Mouse (Mus musculus) embryo, embryonic 11 days (tissue): Measurements from ENCODE around the gene Gpatch4.

ENCODE experiments used
- DNase-seq: peaks from one replicate; pipeline ENCODE4 v3.0.0-alpha.2; 2015

Gene Gpatch4

DNA sequence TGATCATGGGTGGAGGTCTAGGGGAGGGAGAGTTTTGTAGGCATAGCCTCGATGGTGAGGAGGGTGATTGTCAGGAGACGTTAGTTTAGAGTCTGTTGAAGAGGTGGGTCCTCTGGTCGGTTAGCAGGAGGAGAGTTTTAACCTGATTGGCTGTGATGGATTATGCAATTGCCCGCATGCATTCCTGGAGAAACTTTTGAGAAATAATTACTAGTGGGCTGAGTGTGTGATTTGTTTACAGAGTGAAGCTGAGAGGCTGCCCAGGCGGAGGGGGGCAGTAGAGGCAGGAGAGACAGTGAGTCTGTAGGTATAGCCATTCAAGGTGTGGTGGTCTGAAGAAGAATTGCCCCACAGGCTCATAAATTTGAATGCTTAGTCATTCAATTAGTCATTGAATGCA lies 9.4 kb upstream of the Gpatch4 start:
- no peak for DNase-seq

DNA sequence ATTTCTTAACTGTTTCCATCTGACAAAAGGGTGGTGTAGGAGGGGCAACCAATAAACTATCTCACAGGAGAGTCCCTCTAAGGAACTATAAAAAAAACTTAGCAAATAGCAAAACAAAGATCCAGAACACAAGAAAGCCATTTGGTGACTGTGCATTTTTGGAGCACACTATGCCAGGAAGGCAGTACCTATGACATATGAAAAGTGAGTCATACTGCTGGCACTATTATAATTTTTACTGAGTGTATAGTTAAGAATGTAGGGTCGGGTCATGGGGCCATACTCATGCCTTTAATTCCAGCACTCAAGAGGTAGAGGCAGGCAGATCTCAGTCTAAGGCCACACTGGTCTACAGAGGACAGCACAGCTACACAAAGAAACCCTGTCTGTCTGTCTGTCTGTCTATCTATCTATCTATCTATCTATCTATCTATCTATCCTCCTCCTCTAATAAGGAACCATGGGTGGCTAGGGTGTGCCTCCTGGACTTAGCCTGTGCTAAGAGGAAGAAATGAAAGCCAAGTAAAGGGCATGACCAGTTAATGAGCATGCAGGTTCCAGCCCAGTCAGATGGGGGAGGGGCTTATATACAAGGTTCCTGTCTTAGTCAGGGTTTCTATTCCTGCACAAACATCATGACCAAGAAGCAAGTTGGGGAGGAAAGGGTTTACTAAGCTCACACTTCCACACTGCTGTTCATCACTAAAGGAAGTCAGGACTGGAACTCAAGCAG lies 7.2 kb upstream of the Gpatch4 start:
- DNase-seq, result no peak

GRCm38 (mm10) chr3:88049532-88049931 lies 6.6 kb downstream of the Gpatch4 start:
- DNase-seq, result no peak

- no peak for DNase-seq
Observed at GRCm38 (mm10) chr3:88057030-88057429, 14.1 kb downstream of the Gpatch4 start.

GRCm38 (mm10) chr3:88057902-88058696 lies 15.2 kb downstream of the Gpatch4 start, which contains the start of gene Naxe:
Naxe (minus strand) TSS chr3:88058495.
- DNase-seq, result peak; percentile 94

DNA sequence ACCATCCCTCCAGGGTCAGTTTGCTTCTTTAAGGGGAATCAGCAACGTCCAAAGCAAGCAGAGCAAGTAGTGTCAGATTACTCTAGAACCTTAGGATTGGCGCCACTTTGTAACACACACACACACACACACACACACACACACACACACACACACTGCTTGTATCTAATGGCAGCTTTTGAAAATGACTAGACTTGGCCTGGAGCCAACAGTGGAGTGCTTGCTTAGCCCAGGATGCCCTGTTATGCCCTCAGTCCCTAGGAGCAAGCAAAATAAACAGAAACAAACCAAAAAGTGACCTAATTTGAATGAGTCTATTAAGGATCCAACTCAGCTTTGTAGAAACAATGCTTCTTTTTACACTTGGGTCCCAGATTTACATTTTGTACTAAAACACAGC lies 25.5 kb downstream of the Gpatch4 start:
- no peak for DNase-seq

GRCm38 (mm10) chr3:88071783-88072182 lies 28.9 kb downstream of the Gpatch4 start:
- DNase-seq, result peak; percentile 80

- DNase-seq, result no peak
Observed at GRCm38 (mm10) chr3:88073631-88074030, 30.7 kb downstream of the Gpatch4 start.

GRCm38 (mm10) chr3:88074351-88074750 lies 31.4 kb downstream of the Gpatch4 start:
- DNase-seq, result no peak

GRCm38 (mm10) chr3:88074766-88075165 lies 31.9 kb downstream of the Gpatch4 start:
- no peak for DNase-seq

- DNase-seq, result no peak
Observed at GRCm38 (mm10) chr3:88077441-88077840, 34.5 kb downstream of the Gpatch4 start.

DNA sequence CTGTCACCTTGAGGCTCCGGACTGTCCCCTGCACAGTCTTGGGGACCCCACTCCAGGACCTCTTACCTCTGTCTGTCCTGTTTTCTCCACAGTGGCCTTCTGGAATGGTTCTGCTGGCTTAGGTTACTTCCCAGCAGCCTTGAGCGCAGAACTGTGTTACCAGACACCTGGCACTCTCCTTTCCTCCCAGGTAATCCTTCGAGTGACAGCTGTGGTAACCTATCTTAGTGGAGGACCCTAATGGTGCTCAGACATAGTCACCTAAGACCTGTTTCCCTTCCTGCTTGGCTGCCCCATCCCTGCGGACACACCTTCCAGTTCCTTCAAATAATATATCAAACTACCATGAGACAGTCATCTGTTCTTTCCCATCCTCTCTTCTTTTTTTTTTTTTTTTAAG lies 35.3 kb downstream of the Gpatch4 start, which contains the start of gene Ttc24:
Gene Ttc24, minus strand, starts transcription at position 101 of the 400 bp plus-strand sequence.
- no peak for DNase-seq

DNA sequence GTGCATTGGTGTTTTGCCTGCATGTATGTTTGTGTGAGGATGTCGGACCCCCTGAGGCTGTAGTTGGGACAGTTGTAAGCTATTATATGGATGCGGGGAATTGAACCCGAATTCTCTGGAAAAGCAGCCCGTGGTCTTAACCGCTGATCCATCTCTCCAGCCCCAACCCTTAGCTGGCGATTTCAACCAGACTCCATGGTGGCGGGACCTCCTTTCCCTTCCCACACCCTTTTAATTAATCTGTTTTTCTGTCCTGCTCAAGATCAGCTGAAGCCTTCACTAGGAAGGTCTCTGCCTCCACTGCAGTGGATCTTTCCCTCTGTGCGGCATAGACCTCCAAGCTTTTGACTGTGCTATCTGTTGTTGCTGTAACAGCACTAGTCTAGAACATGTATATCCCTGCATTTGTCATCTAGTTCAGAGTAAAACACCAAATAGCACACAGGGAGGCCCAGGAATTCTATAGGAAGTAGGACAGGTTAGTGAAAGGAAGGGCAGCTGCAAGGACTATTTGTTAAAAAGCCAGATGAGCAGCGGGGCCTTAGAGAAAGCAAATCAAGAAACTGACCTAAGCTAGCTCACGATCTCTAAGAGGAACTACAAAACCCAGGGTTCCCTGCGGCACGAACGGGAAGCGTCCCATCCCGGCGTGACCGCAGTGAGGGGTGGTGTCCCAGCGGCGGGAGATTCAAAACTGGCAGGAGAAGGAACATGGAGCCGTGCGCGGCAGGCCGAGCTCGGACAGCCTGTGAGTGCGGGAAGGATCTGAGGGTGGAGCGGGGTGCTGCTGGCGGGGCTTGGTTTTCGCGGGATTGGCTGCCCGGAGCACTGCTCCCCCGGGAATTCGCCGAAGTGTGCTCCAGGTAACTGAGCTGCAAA lies 38.7 kb downstream of the Gpatch4 start, which contains the start of gene Iqgap3:
Gene Iqgap3, plus strand, starts transcription at position 627 of the 879 bp plus-strand sequence.
- DNase-seq, result peak; percentile 96

GRCm38 (mm10) chr3:88082224-88082618 lies 39.3 kb downstream of the Gpatch4 start:
- DNase-seq, result peak; percentile 28

DNA sequence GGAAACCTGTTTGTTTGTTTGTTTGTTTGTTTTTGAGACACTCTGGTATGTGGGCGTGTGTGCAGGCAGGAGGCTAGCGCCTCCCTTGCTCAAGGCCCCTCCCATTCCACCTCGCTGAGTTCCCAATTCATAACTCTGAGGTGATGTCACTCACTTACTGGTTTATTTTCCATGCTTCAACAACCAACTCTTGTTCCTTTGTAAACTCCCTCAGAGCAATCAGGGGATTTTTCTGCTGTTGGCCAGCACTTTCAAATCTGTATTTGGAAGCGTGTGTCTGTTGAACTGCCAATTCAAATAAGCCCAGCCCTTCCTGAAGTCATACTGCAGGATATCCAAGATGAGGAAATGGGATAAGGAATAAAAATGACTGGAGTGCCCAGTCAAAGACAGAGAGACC lies 39.8 kb downstream of the Gpatch4 start:
- peak; percentile 24 for DNase-seq

- DNase-seq, result no peak
Observed at GRCm38 (mm10) chr3:88084001-88084400, 41.1 kb downstream of the Gpatch4 start.

- no peak for DNase-seq
Observed at GRCm38 (mm10) chr3:88085459-88085858, 42.6 kb downstream of the Gpatch4 start.

GRCm38 (mm10) chr3:88087688-88088087 lies 44.8 kb downstream of the Gpatch4 start:
- peak; percentile 60 for DNase-seq

GRCm38 (mm10) chr3:88090106-88090505 lies 47.2 kb downstream of the Gpatch4 start:
- DNase-seq, result no peak

- DNase-seq, result no peak
Observed at GRCm38 (mm10) chr3:88090616-88091015, 47.7 kb downstream of the Gpatch4 start.

GRCm38 (mm10) chr3:88094126-88094525 lies 51.2 kb downstream of the Gpatch4 start:
- no peak for DNase-seq

DNA sequence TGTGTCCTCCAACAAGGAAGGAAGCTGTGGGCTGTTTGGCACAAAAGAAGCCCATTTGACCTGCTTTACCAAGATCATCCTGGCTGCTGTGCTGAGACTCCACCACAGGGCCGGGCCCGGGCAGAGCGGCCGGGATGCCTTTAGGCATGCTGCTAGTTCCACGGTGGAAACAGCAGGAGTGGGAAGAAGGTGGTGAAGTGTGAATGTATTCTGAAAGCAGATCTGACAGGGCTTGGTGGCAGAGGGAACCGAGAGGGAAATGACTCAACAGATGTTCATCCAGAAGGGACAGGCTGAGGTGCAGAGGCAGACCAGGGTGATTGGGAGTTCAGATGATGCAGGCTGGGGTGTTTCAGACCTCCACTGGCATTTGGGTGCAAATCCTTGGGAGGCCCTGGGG lies 54.8 kb downstream of the Gpatch4 start:
- no peak for DNase-seq

DNA sequence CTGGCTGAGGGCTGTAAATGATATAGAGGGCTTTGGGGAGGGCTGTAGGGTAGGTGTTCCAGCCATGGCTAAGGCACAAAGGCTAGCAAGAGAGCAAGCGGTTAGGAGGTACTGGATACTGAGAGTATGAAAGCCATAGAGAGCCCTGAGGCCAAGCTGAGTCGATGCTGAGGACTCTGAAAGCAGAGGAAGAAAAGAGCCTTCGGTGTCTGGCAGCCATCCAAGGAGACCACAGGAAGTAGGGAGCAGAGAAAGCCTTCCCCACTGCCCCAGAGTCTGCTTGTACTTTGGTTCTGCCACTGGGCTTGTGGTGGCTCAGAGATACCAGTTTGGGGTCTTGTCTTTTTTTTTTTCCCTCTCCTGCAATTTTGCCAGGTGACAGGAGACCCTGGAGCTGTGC lies 57.3 kb downstream of the Gpatch4 start:
- no peak for DNase-seq
